Mouse (Mus musculus) forebrain, embryonic 10.5 days (tissue): ENCODE measurements around the gene Robo2. TPM values are rescaled to one million over a fixed set of nuclear protein-coding genes. Genes with fewer than 3 reads are reported as not detected.

ENCODE experiments used
- DNase-seq: peaks from one replicate; pipeline ENCODE4 v3.0.0-alpha.2; 2017; ENCODE audit warnings: low spot score; ENCODE audit errors: extremely low spot score
- H3K27ac ChIP-seq: fragments of 300-500 bp; sonication (generic); 2 replicates; pipeline ENCODE4 v1.5.1; 2016; ENCODE audit warnings: mild to moderate bottlenecking
- H3K27me3 ChIP-seq: fragments of 300-500 bp; sonication (generic); 2 replicates; pipeline ENCODE4 v1.6.1; 2016; ENCODE audit warnings: mild to moderate bottlenecking; ENCODE audit not compliant: poor library complexity, severe bottlenecking
- H3K36me3 ChIP-seq: fragments of 300-500 bp; sonication (generic); replicated peaks from 2 replicates; pipeline ENCODE4 v1.6.1; 2016; ENCODE audit warnings: mild to moderate bottlenecking, moderate library complexity
- H3K4me1 ChIP-seq: fragments of 300-500 bp; sonication (generic); 2 replicates; pipeline ENCODE4 v1.6.1; 2016
- H3K4me3 ChIP-seq: fragments of 300-500 bp; sonication (generic); 2 replicates; pipeline ENCODE4 v1.5.1; 2016; ENCODE audit warnings: mild to moderate bottlenecking, moderate library complexity
- H3K9me3 ChIP-seq: fragments of 300-500 bp; sonication (generic); 2 replicates; pipeline ENCODE4 v1.6.1; 2016; ENCODE audit warnings: mild to moderate bottlenecking, moderate library complexity
- WGBS: fragments of 180-500 bp; shearing (Covaris S2); methylation state at CpG from one replicate; pipeline ENCODE4 v1.1.7; 2016; 5-methylcytosine and 5-hydroxymethylcytosine counted together
- polyA plus RNA-seq: library from polyadenylated mRNA; unstranded; fragments of >200 nt; fragmentation: Nextera tagmentation; extraction: Ambion mirVana; gene quantifications from 2 replicates; pipeline ENCODE4 v1.2.1, GENCODE M21; 2016

The Robo2 gene
- polyA plus RNA-seq, 1 experiment from 2014 or later = 14.4 TPM

DNA sequence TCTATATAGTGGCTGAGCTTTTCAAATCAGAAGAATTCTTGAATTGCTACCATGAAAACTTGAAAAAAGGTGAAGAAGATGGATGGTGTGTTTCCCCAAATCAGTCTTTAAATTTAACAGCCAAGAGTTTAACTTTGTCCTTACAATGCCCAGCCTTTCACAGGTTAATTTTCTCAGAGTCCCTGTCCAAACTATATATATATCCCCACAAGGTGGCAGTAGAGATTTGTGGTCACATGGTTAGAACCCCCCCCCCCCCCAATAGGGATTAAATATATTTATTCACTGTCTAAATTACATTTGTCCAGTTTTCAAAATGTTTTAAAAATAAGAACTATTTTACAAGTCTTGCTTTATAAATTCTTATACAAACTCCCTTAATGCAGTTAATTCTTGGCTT lies 184.3 kb downstream of the Robo2 start:
- no peak overlapping the region for H3K4me3 ChIP-seq
- 0 out of 2 replicates have a peak, but pooled peaks cover 4% of the 10 kb centered on the region for H3K4me1 ChIP-seq
- no peaks in the 10 kb centered on the region for H3K36me3 ChIP-seq
- H3K9me3 ChIP-seq = no peaks in the 10 kb centered on the region; the same call in 1 of the 2 replicates
- DNase-seq = no peak
- H3K27ac ChIP-seq = no peak overlapping the region
- no peaks in the 10 kb centered on the region for H3K27me3 ChIP-seq

DNA sequence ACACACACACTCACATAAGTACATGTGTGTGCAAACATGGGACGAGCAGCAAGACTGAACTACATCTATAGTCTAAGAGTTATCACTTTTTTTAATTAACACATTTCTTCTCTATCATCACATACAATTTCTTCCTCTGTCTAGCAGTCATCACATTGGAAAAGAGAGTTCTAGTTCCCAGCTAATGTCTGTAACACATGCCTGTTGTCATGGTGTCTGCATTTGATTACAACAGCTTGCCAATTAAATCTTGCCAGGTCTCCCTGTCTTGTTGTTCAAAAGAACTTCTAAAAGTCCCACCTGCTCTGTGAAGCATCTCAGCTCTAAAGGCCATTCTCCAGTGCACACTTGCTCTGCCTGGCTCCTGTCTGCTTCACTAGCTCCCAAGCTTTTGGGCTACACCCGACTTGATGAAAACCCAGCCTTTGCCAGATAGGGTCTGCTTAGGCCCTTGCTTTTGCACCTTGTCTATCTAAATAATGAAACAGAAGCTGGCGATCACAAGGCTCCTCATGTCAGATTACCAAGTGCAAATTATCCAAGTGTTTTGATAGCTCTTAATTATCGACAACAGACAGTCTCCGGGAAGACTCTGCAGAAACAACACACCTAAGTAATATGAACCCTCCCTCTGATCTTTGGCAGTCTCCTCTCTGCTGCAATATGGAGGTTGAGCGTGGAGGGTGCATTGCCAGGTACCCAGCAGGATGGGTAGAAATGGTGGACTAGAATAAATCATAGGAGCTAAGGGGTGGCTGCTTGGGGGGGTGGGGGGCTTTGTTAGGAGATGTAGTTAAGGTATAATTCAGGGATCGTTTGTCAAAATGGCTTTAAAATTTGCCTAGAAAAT lies 186.0 kb downstream of the Robo2 start:
- DNase-seq = no peak
- no peaks in the 10 kb centered on the region for H3K36me3 ChIP-seq
- H3K4me1 ChIP-seq = 0 out of 2 replicates have a peak, but pooled peaks cover 4% of the 10 kb centered on the region
- WGBS = 83% methylated on average over 7 of the region's 7 CpGs
- H3K27ac ChIP-seq = no peak overlapping the region
- no peaks in the 10 kb centered on the region for H3K27me3 ChIP-seq
- no peaks in the 10 kb centered on the region; the same call in 1 of the 2 replicates for H3K9me3 ChIP-seq
- H3K4me3 ChIP-seq = no peak overlapping the region

- H3K4me3 ChIP-seq = no peak overlapping the region
- no peak overlapping the region for H3K27ac ChIP-seq
- no peaks in the 10 kb centered on the region for H3K27me3 ChIP-seq
- H3K4me1 ChIP-seq = 0 out of 2 replicates have a peak, but pooled peaks cover 4% of the 10 kb centered on the region
- no peaks in the 10 kb centered on the region for H3K36me3 ChIP-seq
- DNase-seq = no peak
- no peaks in the 10 kb centered on the region; the same call in 1 of the 2 replicates for H3K9me3 ChIP-seq
- 74% methylated on average over 5 of the region's 5 CpGs for WGBS
These were observed 189.1 kb downstream of the Robo2 start for GRCm38 (mm10) chr16:74222501-74222900.

DNA sequence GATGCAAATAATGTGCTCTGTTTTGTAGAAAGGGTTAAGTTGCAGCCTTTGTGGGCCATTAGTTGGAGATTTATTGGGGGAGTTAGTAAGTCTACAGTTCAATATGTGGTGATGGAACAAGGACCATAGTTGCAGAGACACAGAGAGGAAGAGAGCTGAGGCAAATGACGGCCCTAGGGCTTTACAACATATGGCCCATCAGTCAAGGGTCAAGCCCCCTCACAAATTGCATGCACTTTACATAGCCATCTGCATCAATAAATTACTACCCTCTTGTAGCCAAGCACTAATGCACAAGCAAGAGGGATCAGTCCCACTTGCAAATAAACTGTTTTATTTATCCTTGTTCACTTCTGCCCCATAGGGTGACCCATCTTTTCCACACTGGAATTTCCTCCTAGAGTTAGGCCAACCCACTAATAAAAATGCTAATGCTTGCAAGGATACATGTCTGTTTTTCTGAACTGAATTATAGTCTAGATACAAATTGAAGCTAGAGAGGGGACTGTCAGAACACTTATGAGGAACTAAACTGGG lies 194.7 kb downstream of the Robo2 start:
- H3K36me3 ChIP-seq = no peaks in the 10 kb centered on the region
- no peaks in the 10 kb centered on the region for H3K9me3 ChIP-seq
- 67% methylated on average over 1 of the region's 1 CpGs for WGBS
- no peaks in the 10 kb centered on the region for H3K27me3 ChIP-seq
- no peak for DNase-seq
- no peaks in the 10 kb centered on the region for H3K4me1 ChIP-seq
- H3K4me3 ChIP-seq = no peak overlapping the region
- H3K27ac ChIP-seq = no peak overlapping the region

- WGBS = 88% methylated on average over 13 of the region's 13 CpGs
These were observed 195.8 kb downstream of the Robo2 start for GRCm38 (mm10) chr16:74215791-74216190.

DNA sequence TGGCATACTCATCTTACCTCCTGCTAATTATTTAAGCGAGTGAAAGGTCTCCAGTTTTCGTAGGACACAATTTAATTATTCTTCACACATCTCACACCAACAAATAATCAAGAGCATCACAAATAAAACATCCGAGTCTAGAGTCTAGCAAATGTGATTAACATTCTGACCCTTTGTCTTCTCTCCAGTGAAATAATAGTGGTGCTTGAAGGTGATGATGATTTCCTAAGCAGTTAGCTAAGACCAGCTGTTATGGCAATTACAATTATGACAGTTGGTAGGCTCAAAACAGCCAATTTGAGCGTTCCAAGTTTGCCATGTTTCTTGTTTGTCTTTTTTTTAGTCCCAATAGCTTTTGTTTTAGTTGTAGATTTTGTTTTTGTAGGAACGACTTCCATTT lies 210.9 kb downstream of the Robo2 start:
- Histone ChIP-seq H3K4me1 (no peaks in the 10 kb centered on the region; the same call in 1 of the 2 replicates), H3K36me3 (no peaks in the 10 kb centered on the region), H3K27me3 (no peaks in the 10 kb centered on the region), H3K27ac (no peak overlapping the region), H3K4me3 (no peak overlapping the region), H3K9me3 (no peaks in the 10 kb centered on the region)
- 84% methylated on average over 5 of the region's 5 CpGs for WGBS
- no peak for DNase-seq

More at GRCm38 (mm10) chr16:74215791-74216190, 195.8 kb downstream of the Robo2 start:
- no peak overlapping the region for H3K27ac ChIP-seq
- no peaks in the 10 kb centered on the region for H3K36me3 ChIP-seq
- no peak for DNase-seq
- no peaks in the 10 kb centered on the region for H3K9me3 ChIP-seq
- H3K4me1 ChIP-seq = no peaks in the 10 kb centered on the region
- no peak overlapping the region for H3K4me3 ChIP-seq
- H3K27me3 ChIP-seq = no peaks in the 10 kb centered on the region

GRCm38 (mm10) chr16:74200024-74200703 lies 211.5 kb downstream of the Robo2 start:
- Histone ChIP-seq H3K27me3 (no peaks in the 10 kb centered on the region), H3K27ac (no peak overlapping the region), H3K36me3 (no peaks in the 10 kb centered on the region), H3K4me3 (no peak overlapping the region), H3K9me3 (no peaks in the 10 kb centered on the region), H3K4me1 (no peaks in the 10 kb centered on the region; the same call in 1 of the 2 replicates)
- DNase-seq = no peak
- WGBS = 98% methylated on average over 1 of the region's 1 CpGs

GRCm38 (mm10) chr16:74192979-74193554 lies 218.6 kb downstream of the Robo2 start:
- Histone ChIP-seq H3K4me3 (no peak overlapping the region), H3K4me1 (peaks cover 20% of the 10 kb centered on the region), H3K27ac (no peak overlapping the region), H3K9me3 (no peaks in the 10 kb centered on the region), H3K36me3 (no peaks in the 10 kb centered on the region), H3K27me3 (no peaks in the 10 kb centered on the region)
- DNase-seq = no peak
- WGBS = 56% methylated on average over 8 of the region's 8 CpGs

GRCm38 (mm10) chr16:74191621-74192020 lies 220.0 kb downstream of the Robo2 start:
- DNase-seq = no peak
- Histone ChIP-seq H3K27me3 (no peaks in the 10 kb centered on the region), H3K27ac (no peak overlapping the region), H3K4me1 (peaks cover 20% of the 10 kb centered on the region), H3K36me3 (no peaks in the 10 kb centered on the region), H3K9me3 (no peaks in the 10 kb centered on the region), H3K4me3 (no peak overlapping the region)
- 87% methylated on average over 2 of the region's 2 CpGs for WGBS

DNA sequence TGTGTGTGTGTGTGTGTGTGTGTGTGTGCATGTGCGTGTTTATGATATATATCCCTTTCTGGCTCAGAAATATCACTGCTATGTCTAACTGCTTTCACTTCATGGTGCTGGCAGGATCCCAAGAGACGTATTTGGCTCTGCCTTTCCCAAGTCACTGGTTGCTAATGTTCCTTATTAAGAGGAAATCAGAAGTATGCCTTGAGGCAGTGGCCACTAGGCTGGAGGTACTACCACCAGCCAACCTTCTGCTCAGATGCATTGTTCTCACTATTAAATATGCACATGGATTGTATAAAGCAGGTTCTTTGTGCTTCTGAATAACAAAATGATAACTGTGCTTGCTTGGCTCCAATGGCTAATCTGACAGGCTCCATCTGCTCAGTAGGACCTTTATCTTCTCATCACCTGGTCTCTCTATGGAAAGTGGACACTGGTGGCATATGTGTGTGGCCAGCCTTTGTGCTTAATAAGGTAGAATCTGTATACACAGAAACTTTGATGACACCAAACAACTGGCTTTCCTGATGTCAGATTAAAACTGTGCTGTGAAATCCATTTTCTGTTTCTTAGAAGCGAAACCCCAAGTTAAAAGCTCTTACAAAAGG lies 229.0 kb downstream of the Robo2 start:
- Histone ChIP-seq H3K4me3 (no peak overlapping the region), H3K27me3 (no peaks in the 10 kb centered on the region), H3K9me3 (no peaks in the 10 kb centered on the region), H3K4me1 (peaks cover 6% of the 10 kb centered on the region), H3K27ac (no peak overlapping the region), H3K36me3 (no peaks in the 10 kb centered on the region)
- 80% methylated on average over 3 of the region's 3 CpGs for WGBS
- no peak for DNase-seq

DNA sequence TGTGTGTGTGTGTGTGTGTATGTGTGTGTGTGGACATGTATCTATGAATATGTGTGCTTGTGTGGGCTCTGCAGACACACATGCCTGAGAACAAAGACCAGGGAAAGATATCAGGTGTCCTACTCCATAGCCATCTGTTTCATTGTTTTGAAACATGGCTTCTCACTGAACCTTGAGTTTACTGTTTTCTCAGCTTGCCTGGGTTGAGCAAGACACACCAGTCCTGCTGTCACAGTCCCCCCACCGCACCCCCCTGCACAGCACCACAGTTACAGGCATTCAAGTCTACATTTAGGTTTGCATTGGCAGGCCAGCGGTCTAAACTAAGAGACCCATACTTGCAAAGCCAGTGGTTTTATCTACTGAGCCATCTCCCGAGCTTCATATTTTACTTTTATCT lies 239.0 kb downstream of the Robo2 start:
- DNase-seq = no peak
- no peak overlapping the region; the same call in 1 of the 2 replicates for H3K27ac ChIP-seq
- 88% methylated on average over 3 of the region's 3 CpGs for WGBS
- no peaks in the 10 kb centered on the region for H3K9me3 ChIP-seq
- no peak overlapping the region for H3K4me3 ChIP-seq
- no peaks in the 10 kb centered on the region for H3K36me3 ChIP-seq
- H3K4me1 ChIP-seq = no peaks in the 10 kb centered on the region
- H3K27me3 ChIP-seq = no peaks in the 10 kb centered on the region

DNA sequence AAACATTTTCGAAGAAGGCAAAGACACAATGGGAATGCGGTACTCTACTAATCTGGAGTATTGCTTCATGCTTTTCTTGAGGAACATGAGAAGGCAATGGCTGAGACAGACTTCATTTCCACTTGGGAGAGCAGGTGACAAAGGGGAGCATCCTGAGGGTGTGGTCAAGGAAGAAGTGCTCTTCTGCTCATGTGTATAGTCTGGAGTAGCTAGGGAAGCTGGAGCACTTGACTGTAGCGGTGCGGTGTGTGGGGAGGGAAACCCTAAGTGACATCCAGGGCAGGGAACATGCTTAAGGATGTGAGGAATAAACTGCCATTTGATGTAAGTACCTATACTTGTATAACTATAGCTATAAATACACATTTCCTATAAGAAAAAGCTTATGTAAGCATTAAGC lies 242.0 kb downstream of the Robo2 start:
- Histone ChIP-seq H3K36me3 (no peaks in the 10 kb centered on the region), H3K4me3 (no peak overlapping the region), H3K9me3 (no peaks in the 10 kb centered on the region), H3K4me1 (peaks cover 18% of the 10 kb centered on the region), H3K27me3 (no peaks in the 10 kb centered on the region), H3K27ac (no peak overlapping the region)
- WGBS = 94% methylated on average over 4 of the region's 4 CpGs
- DNase-seq = no peak
